Mouse (Mus musculus) embryo, embryonic 11 days (tissue): ENCODE measurements around the gene Olfr913.

ENCODE experiments used
- DNase-seq: peaks from one replicate; pipeline ENCODE4 v3.0.0-alpha.2; 2015

Olfr913 gene

GRCm38 (mm10) chr9:38592459-38592858, at the start of gene Olfr913:
TSS of gene Olfr913 (plus strand) at chr9:38592759.
- DNase-seq = no peak

DNA sequence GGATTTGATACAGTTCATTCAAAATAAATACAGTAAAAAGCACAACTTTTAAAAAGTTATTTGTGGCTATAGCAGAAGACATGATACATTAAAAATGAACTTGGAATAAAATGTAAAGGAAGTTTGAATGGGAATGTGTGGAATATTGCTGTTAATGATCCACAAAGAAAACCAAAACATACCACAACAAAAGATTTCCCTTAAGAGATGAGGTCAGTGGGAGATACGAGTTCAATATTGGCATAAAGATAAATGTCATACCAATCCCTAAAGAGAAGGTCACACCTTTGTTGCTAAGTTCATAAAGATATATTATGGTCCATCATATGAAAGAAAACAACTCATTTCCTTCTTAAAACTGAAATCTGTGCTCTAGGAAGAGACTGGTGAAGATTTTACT, 12.7 kb upstream of the Olfr913 start, which contains the start of gene Olfr912:
Olfr912 (plus strand) TSS at position 301 of the 400 bp plus-strand sequence.
- DNase-seq = no peak

GRCm38 (mm10) chr9:38591056-38591455, 1.5 kb upstream of the Olfr913 start:
- DNase-seq = no peak

DNA sequence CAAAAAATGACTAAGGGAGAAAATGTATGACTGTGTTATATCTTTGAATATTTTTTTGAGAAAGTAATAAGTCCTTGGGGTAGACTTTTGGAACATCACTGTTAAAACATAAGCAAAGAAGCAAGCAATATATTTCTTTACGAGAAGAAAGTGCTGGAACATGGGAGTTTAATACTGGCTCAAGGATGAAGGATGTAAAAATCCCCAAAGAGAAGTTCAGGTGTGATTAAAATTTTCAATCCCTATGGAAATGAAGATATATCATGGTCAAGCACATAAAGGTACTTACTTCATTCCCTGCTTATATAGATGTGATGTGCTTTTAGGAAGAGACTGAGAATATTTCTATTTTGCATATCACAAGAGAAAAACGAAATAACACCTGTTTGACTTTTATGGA, 12.2 kb downstream of the Olfr913 start, which contains the start of gene Olfr914:
Olfr914 (plus strand) TSS at position 301 of the 400 bp plus-strand sequence.
- no peak for DNase-seq

GRCm38 (mm10) chr9:38632406-38632805, 39.8 kb downstream of the Olfr913 start:
- no peak for DNase-seq
